Mouse (Mus musculus) liver, embryonic 14.5 days (tissue): ENCODE results near the gene Abt1.

ENCODE experiments used
- CTCF ChIP-seq: IDR thresholded peaks from 2 replicates; pipeline ENCODE4 v1.5.1; 2016; ENCODE audit warnings: antibody characterized with exemption, low read depth, control low read depth
- EP300 ChIP-seq: IDR thresholded peaks from 2 replicates; pipeline ENCODE4 v1.6.1; 2016; ENCODE audit warnings: antibody characterized with exemption, low read depth

- no peak for TF ChIP-seq EP300
- TF ChIP-seq CTCF, result no peak
These were observed 10.8 kb upstream of the Abt1 start for GRCm38 (mm10) chr13:23434426-23434825.
